Mouse (Mus musculus) brain, embryonic 14.5 days (tissue): ENCODE results near the gene Rarres1. TPM values are rescaled to one million over a fixed set of nuclear protein-coding genes. Genes with fewer than 3 reads are reported as not detected.
A peak's percentile ranks its signal among the peaks of the same experiment; 100 is the strongest.

Experiments
- DNase-seq: peaks from one replicate; pipeline ENCODE4 v3.0.0-alpha.2; 2011; ENCODE audit warnings: low read depth
- CTCF ChIP-seq: fragments of 200-500 bp; IDR thresholded peaks from 2 replicates; pipeline ENCODE4 v1.5.1; 2012; ENCODE audit warnings: inconsistent platforms, mild to moderate bottlenecking, moderate library complexity, borderline replicate concordance; ENCODE audit not compliant: insufficient read depth, insufficient read length; ENCODE audit errors: extremely low read depth
- POLR2A ChIP-seq: fragments of 200-500 bp; IDR thresholded peaks from 2 replicates; pipeline ENCODE4 v1.6.1; 2012; ENCODE audit warnings: mild to moderate bottlenecking, inconsistent platforms, borderline replicate concordance; ENCODE audit not compliant: poor library complexity, insufficient read depth, insufficient read length, severe bottlenecking; ENCODE audit errors: extremely low read depth
- polyA plus RNA-seq: library from polyadenylated mRNA; depleted of rRNA; stranded (reverse); fragments of >200 nt; gene quantifications from 2 replicates; pipeline ENCODE4 v1.2.3, GENCODE M21; 2012; rRNA removed

Rarres1 gene
- 0.83 and 1.00 TPM in 2 replicates for polyA plus RNA-seq

DNA sequence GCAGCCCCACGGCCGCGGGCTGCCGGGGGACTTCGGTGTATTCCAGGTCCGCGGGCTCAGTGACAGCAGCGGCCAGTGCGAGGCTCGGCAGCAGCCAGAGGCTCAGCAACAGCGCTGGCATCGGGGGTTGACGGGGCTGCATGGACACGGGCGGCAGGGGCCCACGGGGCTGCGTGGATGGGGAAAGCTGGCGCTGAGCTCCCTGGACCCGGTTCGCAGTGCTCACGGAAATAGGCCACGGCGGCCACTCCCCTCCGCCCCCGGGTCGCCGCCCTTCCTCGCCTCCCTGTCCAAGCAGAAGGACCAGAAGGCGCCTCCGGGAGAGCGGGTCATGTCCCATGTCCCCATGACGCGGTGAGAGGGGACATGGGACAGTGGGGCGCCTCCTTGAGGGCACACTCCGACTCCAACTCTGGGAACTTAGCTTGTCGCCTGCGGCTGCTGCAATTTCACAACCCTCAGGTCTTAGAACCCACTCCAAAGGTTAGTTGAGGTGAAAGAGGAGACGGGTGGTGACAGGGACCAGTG is at the start of gene Rarres1:
Gene Rarres1 (minus strand): TSS at position 250 of the 528 bp plus-strand sequence.
- peak; percentile 24 for DNase-seq
- TF ChIP-seq CTCF = peak; percentile 26; the same call in 1 of the 2 replicates
- no peak for TF ChIP-seq POLR2A

DNA sequence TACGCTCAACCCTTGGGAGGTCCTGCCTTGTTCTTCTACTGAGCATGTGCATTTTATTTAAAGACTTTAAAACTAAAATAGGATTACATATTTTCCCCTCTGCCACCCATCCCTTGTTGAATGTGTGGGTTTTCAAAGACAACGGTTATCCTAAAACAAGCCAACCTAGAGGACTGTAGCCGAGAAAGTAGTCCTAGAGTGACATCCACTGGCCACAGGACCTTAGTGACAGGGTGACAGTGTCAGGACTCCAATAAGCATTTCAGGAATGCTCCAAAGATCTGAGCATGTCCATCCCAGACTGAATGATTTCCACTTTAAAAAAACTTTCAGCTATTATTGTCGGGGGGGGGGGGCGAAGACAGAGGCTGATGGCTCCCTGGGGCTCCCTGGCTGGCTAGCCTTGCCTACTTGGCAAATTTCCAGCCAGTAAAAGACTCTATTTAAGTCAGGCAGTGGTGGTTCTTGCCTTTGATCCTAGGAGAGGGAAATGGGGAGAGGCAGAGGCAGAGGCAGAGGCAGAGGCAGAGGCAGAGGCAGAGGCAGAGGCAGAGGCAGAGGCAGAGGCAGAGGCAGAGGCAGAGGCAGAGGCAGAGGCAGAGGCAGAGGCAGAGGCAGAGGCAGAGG is 49.5 kb upstream of the Rarres1 start:
- DNase-seq = peak; percentile 65
- TF ChIP-seq POLR2A (no peak), CTCF (peak; percentile 63; the same call in 1 of the 2 replicates)

GRCm38 (mm10) chr3:67557718-67558354 is 42.5 kb upstream of the Rarres1 start:
- no peak for DNase-seq
- TF ChIP-seq POLR2A = no peak
- no peak for TF ChIP-seq CTCF

DNA sequence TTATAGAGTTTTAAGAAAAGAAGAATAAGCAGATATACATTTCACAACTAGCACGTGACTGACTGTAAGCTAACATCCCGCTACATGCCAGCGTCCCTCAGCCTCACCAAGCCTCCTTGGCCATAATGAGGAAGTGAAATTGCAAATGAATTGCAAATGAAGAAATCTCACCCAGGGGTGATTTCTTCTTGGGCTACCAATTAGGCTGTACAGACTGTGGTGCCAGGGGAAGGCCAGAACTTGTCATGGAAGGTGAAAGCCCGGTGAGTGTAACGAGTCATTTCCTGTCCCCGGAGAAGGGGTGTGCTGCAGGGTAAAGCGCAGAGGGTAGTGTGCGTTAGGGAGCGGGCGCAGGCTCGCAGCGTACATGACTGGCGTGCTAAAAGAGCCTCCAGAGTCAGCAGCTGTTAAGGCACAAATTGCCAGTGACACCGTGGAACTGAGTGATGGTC is 41.9 kb upstream of the Rarres1 start:
- TF ChIP-seq POLR2A (no peak), CTCF (no peak)
- DNase-seq = peak; percentile 90

DNA sequence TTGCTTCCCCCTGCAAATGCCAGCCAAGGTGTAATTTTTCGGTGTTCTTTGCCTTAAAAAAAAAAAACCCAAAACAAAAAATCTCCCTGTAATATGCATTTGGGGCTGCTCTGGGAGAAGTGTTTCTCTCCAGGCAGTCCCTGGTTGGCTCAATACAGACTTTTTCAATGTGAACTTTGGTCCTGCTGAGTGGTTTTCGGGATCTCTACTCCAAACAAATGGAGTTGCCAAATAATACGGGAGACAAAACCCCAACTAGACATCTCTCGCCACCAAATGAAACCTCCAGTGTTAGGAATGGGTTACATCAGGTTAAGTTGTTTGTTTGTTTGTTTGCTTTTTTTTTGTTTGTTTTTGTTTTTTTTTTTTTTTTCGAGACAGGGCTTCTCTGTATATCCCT is 39.9 kb upstream of the Rarres1 start:
- no peak for DNase-seq
- TF ChIP-seq CTCF = no peak
- TF ChIP-seq POLR2A = no peak

DNA sequence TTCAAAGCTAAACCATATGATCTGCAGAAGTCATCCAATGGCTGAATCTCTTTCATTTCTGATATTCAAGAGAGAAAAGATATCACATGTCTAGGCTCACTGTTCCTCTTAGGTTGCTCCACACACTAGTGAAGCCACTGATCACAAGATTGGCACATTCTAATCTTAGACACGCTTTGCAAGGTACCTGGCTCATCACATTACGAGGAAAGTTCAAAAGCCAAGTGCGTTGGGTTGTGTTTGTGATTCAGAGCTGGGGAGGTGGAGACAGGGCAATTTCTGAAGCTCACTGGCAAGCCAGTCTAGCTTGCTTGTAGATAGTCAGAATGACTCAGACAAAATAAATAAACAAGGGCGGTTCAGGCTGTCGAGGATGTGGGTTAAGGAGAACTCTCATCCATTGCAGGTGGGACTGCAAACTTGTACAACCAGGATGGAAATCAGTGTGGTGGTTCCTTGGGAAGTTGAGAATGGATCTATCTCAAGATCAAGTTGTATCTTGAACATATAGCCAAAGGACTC is 38.7 kb upstream of the Rarres1 start:
- no peak for DNase-seq
- TF ChIP-seq CTCF (no peak), POLR2A (no peak)

GRCm38 (mm10) chr3:67553281-67553680 is 38.0 kb upstream of the Rarres1 start:
- TF ChIP-seq POLR2A (no peak), CTCF (no peak)
- peak; percentile 36 for DNase-seq

GRCm38 (mm10) chr3:67551193-67551592 is 35.9 kb upstream of the Rarres1 start:
- DNase-seq = no peak
- TF ChIP-seq CTCF (no peak), POLR2A (no peak)

DNA sequence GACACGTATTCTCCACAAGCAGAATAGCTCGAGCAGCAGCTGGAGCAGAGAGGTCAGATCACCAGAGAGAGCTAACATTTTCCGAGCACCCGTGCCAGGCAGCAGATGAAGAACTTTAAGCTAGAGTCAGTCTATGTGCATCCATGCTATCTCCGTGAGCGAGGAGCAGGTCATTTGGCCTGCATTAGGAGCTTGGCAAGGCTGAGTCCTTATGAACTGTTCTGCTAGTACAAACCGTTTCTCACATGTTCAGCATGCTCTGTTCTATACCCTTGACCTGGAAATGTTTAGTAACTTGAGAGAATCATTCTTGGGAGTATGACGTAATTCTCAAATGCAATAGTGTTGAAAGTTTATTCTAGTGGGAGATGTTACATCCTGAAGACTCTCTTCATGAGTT is 28.3 kb upstream of the Rarres1 start:
- no peak for DNase-seq
- no peak for TF ChIP-seq POLR2A

GRCm38 (mm10) chr3:67524768-67525167 is 9.4 kb upstream of the Rarres1 start:
- no peak for DNase-seq
- TF ChIP-seq CTCF = no peak
- TF ChIP-seq POLR2A = no peak

DNA sequence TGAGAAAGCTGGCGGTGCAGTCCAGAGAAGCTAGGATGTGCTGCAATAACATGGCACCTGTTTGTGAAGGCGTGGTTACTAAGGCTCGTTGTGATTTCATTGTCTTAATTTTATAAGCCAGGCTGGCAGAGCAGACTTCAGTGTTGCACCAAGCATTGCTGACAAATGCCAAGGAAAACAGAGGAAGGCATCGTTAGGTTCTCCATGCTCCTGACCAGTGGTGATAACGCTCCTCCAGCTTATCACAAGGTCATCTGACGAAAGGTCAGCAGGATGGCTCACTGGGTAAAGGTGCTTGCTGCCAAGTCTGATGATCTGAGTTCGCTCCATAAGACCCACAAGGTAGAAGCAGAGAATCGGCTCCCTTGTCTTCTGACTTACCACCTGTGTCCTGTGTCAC is 7.4 kb upstream of the Rarres1 start:
- TF ChIP-seq CTCF = no peak
- no peak for TF ChIP-seq POLR2A
- no peak for DNase-seq
